Mouse (Mus musculus) hindbrain, postnatal 0 days (tissue): ENCODE results near the gene Hist1h2ak. TPM values are rescaled to one million over a fixed set of nuclear protein-coding genes. Genes with fewer than 3 reads are reported as not detected.
A peak's percentile ranks its signal among the peaks of the same experiment; 100 is the strongest.
"Not testable (repeated sequence)": the region's sequence is repeated elsewhere in the genome, so short reads cannot be mapped to it uniquely, and the experiment has no call there.

ENCODE experiments used
- ATAC-seq: fragments of 200-750 bp; cut with Nextera tagmentation; 2 replicates; pipeline ENCODE4 v1.8.0; 2017; ENCODE audit warnings: mild to moderate bottlenecking, moderate TSS enrichment, moderate library complexity
- DNase-seq: peaks from one replicate; pipeline ENCODE4 v3.0.0-alpha.2; 2015; ENCODE audit warnings: low spot score
- H3K27ac ChIP-seq: fragments of 300-500 bp; sonication (generic); 2 replicates; pipeline ENCODE4 v1.5.1; 2014; ENCODE audit warnings: mild to moderate bottlenecking
- H3K27me3 ChIP-seq: fragments of 300-500 bp; sonication (generic); 2 replicates; pipeline ENCODE4 v1.6.1; 2014; ENCODE audit warnings: low read length, mixed read lengths; ENCODE audit not compliant: insufficient read depth
- H3K36me3 ChIP-seq: fragments of 300-500 bp; sonication (generic); 2 replicates; pipeline ENCODE4 v1.6.1; 2014; ENCODE audit warnings: low read length, mixed read lengths; ENCODE audit not compliant: insufficient read depth
- H3K4me1 ChIP-seq: fragments of 300-500 bp; sonication (generic); 2 replicates; pipeline ENCODE4 v1.6.1; 2014; ENCODE audit warnings: antibody characterized with exemption, low read length, mixed read lengths; ENCODE audit not compliant: insufficient read depth
- H3K4me2 ChIP-seq: fragments of 300-500 bp; sonication (generic); 2 replicates; pipeline ENCODE4 v1.6.1; 2014; ENCODE audit warnings: low read depth, mild to moderate bottlenecking, low read length, moderate library complexity, mixed read lengths
- H3K4me3 ChIP-seq: fragments of 300-500 bp; sonication (generic); 2 replicates; pipeline ENCODE4 v1.5.1; 2014; ENCODE audit warnings: low read length
- H3K9ac ChIP-seq: fragments of 300-500 bp; sonication (generic); replicated peaks from 2 replicates; pipeline ENCODE4 v1.6.1; 2014; ENCODE audit warnings: mild to moderate bottlenecking, low read length, moderate library complexity, mixed read lengths
- H3K9me3 ChIP-seq: fragments of 300-500 bp; sonication (generic); 2 replicates; pipeline ENCODE4 v1.6.1; 2016; ENCODE audit warnings: low read length, mixed read lengths
- CTCF ChIP-seq: IDR thresholded peaks from 2 replicates; pipeline ENCODE4 v1.5.1; 2016; ENCODE audit warnings: antibody characterized with exemption, control low read depth, low read depth
- WGBS: fragments of 180-500 bp; shearing (Covaris S2); extraction: QIAGEN DNeasy Blood & Tissue Kit; methylation state at CpG from one replicate; pipeline ENCODE4 v1.1.7; 2014; 5-methylcytosine and 5-hydroxymethylcytosine counted together
- polyA plus RNA-seq: library from polyadenylated mRNA; unstranded; fragments of >200 nt; fragmentation: Nextera tagmentation; extraction: Ambion mirVana; gene quantifications from 2 replicates; pipeline ENCODE4 v1.2.1, GENCODE M21; 2015
- total RNA-seq: library from RNA; depleted of rRNA; stranded (reverse); fragments of >200 nt; gene quantifications from 2 replicates; pipeline ENCODE4 v1.2.3, GENCODE M21; 2014

Hist1h2ak gene
- total and polyA plus RNA-seq, 2 experiments from 2014 or later = 9.9 to 429 TPM

DNA sequence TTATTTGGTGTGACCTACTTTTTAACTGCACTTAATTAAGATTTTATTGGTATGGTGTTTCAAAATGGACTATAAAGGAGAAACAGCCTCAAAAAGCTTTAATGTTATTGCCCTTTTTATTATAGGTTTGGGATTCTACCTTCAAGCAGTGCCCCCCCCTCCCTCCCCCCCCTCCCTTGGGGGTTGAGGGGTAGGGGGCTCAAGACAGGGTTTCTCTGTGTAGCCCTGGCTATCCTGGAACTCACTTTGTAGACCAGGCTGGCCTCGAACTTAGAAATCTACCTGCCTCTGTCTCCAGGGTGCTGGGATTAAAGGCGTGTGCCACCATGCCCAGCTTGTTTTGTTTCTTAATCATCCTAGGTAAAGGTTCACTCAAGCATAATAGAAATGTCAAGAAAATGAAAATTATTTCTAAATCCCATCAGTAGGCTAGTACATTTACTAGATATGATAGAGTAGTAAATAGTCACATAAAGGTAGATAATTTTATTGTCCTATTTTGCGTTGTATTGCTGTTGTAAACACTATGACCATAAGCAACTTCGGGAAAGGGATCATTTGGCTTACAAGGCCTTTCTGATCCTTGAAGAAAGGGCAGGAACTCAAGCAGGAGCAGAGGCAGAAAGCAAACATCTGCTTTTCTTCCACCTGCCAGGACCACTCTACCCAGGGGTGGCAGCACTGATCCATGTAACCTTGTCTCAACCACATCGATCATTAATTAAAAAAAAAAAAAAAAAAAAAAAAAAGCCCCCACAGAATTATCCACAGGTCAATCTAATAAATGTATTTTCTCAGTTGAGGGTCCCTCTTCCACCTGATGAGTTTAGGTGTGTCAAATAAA is 30.4 kb downstream of the Hist1h2ak start:
- H3K4me3 ChIP-seq = no peak overlapping the region
- H3K27me3 ChIP-seq = no peaks in the 10 kb centered on the region
- peak overlapping the region; percentile 59; the same call in 1 of the 2 replicates for H3K4me2 ChIP-seq
- 0 out of 2 replicates have a peak, but pooled peaks have one; percentile 11 for TF ChIP-seq CTCF
- no peak overlapping the region for H3K9ac ChIP-seq
- DNase-seq = no peak
- WGBS = 36% methylated on average over 5 of the region's 5 CpGs
- no peak for ATAC-seq
- peak overlapping the region; percentile 88; the same call in 1 of the 2 replicates for H3K27ac ChIP-seq
- no peaks in the 10 kb centered on the region for H3K9me3 ChIP-seq
- H3K36me3 ChIP-seq = no peaks in the 10 kb centered on the region
- H3K4me1 ChIP-seq = peaks cover 7% of the 10 kb centered on the region; the same call in 1 of the 2 replicates

- H3K4me1 ChIP-seq = peaks cover 9% of the 10 kb centered on the region; the same call in 1 of the 2 replicates
- H3K4me3 ChIP-seq = peak overlapping the region; percentile 39
- H3K27ac ChIP-seq = peak overlapping the region; percentile 88
- WGBS = 2% methylated on average over 11 of the region's 11 CpGs
- no peak for TF ChIP-seq CTCF
- H3K36me3 ChIP-seq = no peaks in the 10 kb centered on the region
- 0 out of 2 replicates have a peak overlapping the region, but pooled peaks have one; percentile 5 for H3K9ac ChIP-seq
- peak overlapping the region; percentile 59 for H3K4me2 ChIP-seq
- ATAC-seq (peak; percentile 68), DNase-seq (peak; percentile 56)
- no peaks in the 10 kb centered on the region for H3K9me3 ChIP-seq
- no peaks in the 10 kb centered on the region for H3K27me3 ChIP-seq
Observed at GRCm38 (mm10) chr13:21722373-21722925, 31.2 kb downstream of the Hist1h2ak start.

DNA sequence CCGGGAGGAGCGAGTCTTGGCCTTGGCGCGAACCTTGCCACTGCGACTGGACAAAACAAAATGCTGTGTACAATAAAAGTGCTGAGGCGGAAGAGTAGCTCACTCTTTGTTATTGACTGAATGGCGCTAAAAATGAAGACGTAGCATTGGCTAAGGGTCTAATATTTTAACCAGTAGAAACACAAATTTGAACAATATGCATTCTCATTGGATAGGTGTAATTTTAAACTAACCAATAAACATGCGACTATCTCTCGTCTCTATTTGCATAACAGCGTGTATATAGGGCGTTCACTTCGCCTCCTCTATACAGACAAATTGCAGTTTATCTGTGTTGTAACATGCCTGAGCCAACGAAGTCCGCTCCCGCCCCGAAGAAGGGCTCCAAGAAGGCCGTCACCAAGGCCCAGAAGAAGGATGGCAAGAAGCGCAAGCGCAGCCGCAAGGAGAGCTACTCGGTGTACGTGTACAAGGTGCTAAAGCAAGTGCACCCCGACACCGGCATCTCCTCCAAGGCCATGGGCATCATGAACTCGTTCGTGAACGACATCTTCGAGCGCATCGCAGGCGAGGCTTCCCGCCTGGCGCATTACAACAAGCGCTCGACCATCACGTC is 31.8 kb downstream of the Hist1h2ak start, which contains the start of gene Hist1h2bm:
Gene Hist1h2bm (plus strand): TSS at position 288 of the 616 bp plus-strand sequence.
- Histone ChIP-seq H3K9ac (0 out of 2 replicates have a peak within 1 kb of the TSS, but pooled peaks have one; percentile 5), H3K4me3 (peak within 1 kb of the TSS; percentile 39), H3K4me2 (peak within 1 kb of the TSS; percentile 59), H3K27ac (peak within 1 kb of the TSS; percentile 88)
- not testable (repeated sequence) for H3K27me3 ChIP-seq, H3K4me1 ChIP-seq, H3K36me3 ChIP-seq, H3K9me3 ChIP-seq
- DNase-seq (peak; percentile 93), ATAC-seq (peak; percentile 96)
- under 1% methylated on average over 36 of the region's 37 CpGs for WGBS

GRCm38 (mm10) chr13:21721107-21721756 is 32.4 kb downstream of the Hist1h2ak start:
- Histone ChIP-seq H3K4me3 (peak overlapping the region; percentile 39), H3K4me2 (peak overlapping the region; percentile 59), H3K27ac (peak overlapping the region; percentile 66; the same call in 1 of the 2 replicates)
- not testable (repeated sequence) for H3K9me3 ChIP-seq, H3K36me3 ChIP-seq, H3K9ac ChIP-seq, H3K27me3 ChIP-seq, DNase-seq, H3K4me1 ChIP-seq
- peak; percentile 18 for ATAC-seq
- WGBS = 1% methylated on average over 19 of the region's 44 CpGs

GRCm38 (mm10) chr13:21718381-21719080 is 35.1 kb downstream of the Hist1h2ak start:
- peaks cover 9% of the 10 kb centered on the region; the same call in 1 of the 2 replicates for H3K4me1 ChIP-seq
- no peaks in the 10 kb centered on the region for H3K9me3 ChIP-seq
- H3K4me3 ChIP-seq = peak overlapping the region; percentile 31
- ATAC-seq = no peak
- TF ChIP-seq CTCF = no peak
- no peak for DNase-seq
- no peaks in the 10 kb centered on the region for H3K36me3 ChIP-seq
- H3K27me3 ChIP-seq = no peaks in the 10 kb centered on the region
- 63% methylated on average over 4 of the region's 4 CpGs for WGBS
- H3K27ac ChIP-seq = 0 out of 2 replicates have a peak overlapping the region, but pooled peaks have one; percentile 58
- H3K9ac ChIP-seq = peak overlapping the region; percentile 44
- peak overlapping the region; percentile 72 for H3K4me2 ChIP-seq

DNA sequence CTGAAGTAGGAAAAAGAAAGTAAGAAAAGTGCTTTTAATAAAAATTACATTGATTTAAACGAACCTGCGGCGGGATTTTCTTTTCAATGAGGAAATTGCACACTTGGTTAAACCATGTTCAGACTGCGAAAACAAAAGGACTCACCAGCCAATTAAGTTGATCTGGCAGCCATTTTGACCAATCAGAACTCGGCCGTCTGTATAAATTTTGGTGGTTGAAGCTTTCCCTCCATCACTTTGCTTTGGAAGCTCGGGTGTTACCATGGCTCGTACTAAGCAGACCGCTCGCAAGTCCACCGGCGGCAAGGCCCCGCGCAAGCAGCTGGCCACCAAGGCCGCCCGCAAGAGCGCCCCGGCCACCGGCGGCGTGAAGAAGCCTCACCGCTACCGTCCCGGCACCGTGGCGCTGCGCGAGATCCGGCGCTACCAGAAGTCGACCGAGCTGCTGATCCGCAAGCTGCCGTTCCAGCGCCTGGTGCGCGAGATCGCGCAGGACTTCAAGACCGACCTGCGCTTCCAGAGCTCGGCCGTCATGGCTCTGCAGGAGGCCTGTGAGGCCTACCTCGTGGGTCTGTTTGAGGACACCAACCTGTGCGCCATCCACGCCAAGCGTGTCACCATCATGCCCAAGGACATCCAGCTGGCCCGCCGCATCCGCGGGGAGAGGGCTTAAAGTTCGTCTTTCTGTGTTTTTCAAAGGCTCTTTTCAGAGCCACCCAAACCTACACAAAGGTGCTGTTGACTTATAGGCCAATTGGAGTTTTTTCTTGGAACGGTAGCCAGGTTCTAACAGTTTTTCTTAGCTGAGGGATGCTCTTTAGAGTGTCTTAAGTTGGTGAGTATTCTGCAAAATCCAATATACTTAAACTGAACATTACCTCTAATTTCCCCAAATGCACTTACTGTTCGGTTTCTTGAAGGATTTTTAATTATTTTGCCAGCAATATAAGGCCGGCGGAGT is 36.0 kb downstream of the Hist1h2ak start, which contains the start of gene Hist1h3h:
Gene Hist1h3h (plus strand): TSS at position 263 of the 961 bp plus-strand sequence.
- WGBS = 2% methylated on average over 27 of the region's 56 CpGs
- H3K4me2 ChIP-seq = peak within 1 kb of the TSS; percentile 72
- H3K4me3 ChIP-seq = peak within 1 kb of the TSS; percentile 38
- H3K9me3 ChIP-seq, H3K27me3 ChIP-seq, H3K36me3 ChIP-seq, H3K4me1 ChIP-seq: not testable (repeated sequence)
- peak; percentile 94 for DNase-seq
- peak within 1 kb of the TSS; percentile 44 for H3K9ac ChIP-seq
- H3K27ac ChIP-seq = peak within 1 kb of the TSS; percentile 79
- peak; percentile 53 for ATAC-seq

- WGBS = 0% methylated on average over 9 of the region's 38 CpGs
- Histone ChIP-seq H3K4me2 (peak overlapping the region; percentile 72), H3K9ac (peak overlapping the region; percentile 44), H3K4me3 (peak overlapping the region; percentile 38), H3K27ac (peak overlapping the region; percentile 79)
- not testable (repeated sequence) for H3K36me3 ChIP-seq, H3K4me1 ChIP-seq, H3K27me3 ChIP-seq, ATAC-seq, H3K9me3 ChIP-seq
- peak; percentile 22 for DNase-seq
Observed at GRCm38 (mm10) chr13:21716540-21717391, 36.9 kb downstream of the Hist1h2ak start.
